Mouse (Mus musculus) embryonic facial prominence, embryonic 11.5 days (tissue): ENCODE data around the gene Rbm8a. TPM values are rescaled to one million over a fixed set of nuclear protein-coding genes. Genes with fewer than 3 reads are reported as not detected.

Experiments
- ATAC-seq: fragments of 200-750 bp; cut with Nextera tagmentation; replicated peaks from 2 replicates; pipeline ENCODE4 v1.8.0; 2017; ENCODE audit warnings: low read depth; ENCODE audit not compliant: insufficient number of reproducible peaks, low FRiP score, low TSS enrichment
- DNase-seq: peaks from one replicate; pipeline ENCODE4 v3.0.0-alpha.2; 2015; ENCODE audit warnings: low spot score
- H3K27ac ChIP-seq: fragments of 300-500 bp; sonication (generic); replicated peaks from 2 replicates; pipeline ENCODE4 v1.5.1; 2014; ENCODE audit warnings: mild to moderate bottlenecking, low read depth, low read length, control low read depth
- H3K27me3 ChIP-seq: fragments of 300-500 bp; sonication (generic); 2 replicates; pipeline ENCODE4 v1.6.1; 2014; ENCODE audit warnings: mild to moderate bottlenecking, low read length, moderate library complexity, mixed read lengths; ENCODE audit not compliant: control insufficient read depth, insufficient read depth
- H3K36me3 ChIP-seq: fragments of 300-500 bp; sonication (generic); replicated peaks from 2 replicates; pipeline ENCODE4 v1.6.1; 2014; ENCODE audit warnings: low read depth, mild to moderate bottlenecking, low read length, moderate library complexity, mixed read lengths; ENCODE audit not compliant: control insufficient read depth, insufficient read depth
- H3K4me1 ChIP-seq: fragments of 300-500 bp; sonication (generic); 2 replicates; pipeline ENCODE4 v1.6.1; 2014; ENCODE audit warnings: low read length, mixed read lengths; ENCODE audit not compliant: control insufficient read depth, insufficient read depth
- H3K4me2 ChIP-seq: fragments of 300-500 bp; sonication (generic); 2 replicates; pipeline ENCODE4 v1.6.1; 2014; ENCODE audit warnings: low read depth, mild to moderate bottlenecking, control low read depth, low read length, moderate library complexity
- H3K4me3 ChIP-seq: fragments of 300-500 bp; sonication (generic); 2 replicates; pipeline ENCODE4 v1.5.1; 2014; ENCODE audit warnings: low read depth, low read length, control low read depth
- H3K9ac ChIP-seq: fragments of 300-500 bp; sonication (generic); replicated peaks from 2 replicates; pipeline ENCODE4 v1.6.1; 2014; ENCODE audit warnings: mild to moderate bottlenecking, control low read depth, low read length
- H3K9me3 ChIP-seq: fragments of 300-500 bp; sonication (generic); replicated peaks from 2 replicates; pipeline ENCODE4 v1.6.1; 2016; ENCODE audit warnings: mild to moderate bottlenecking, low read length, inconsistent platforms, mixed read lengths; ENCODE audit not compliant: control insufficient read depth
- WGBS: fragments of 180-500 bp; shearing (Covaris S2); extraction: QIAGEN DNeasy Blood & Tissue Kit; methylation state at CpG from one replicate; pipeline ENCODE4 v1.1.7; 2014; 5-methylcytosine and 5-hydroxymethylcytosine counted together
- polyA plus RNA-seq: library from polyadenylated mRNA; unstranded; fragments of >200 nt; fragmentation: Nextera tagmentation; extraction: Ambion mirVana; gene quantifications from 2 replicates; pipeline ENCODE4 v1.2.1, GENCODE M21; 2014

The Rbm8a gene
- polyA plus RNA-seq, 1 experiment from 2014 or later = 196 TPM

DNA sequence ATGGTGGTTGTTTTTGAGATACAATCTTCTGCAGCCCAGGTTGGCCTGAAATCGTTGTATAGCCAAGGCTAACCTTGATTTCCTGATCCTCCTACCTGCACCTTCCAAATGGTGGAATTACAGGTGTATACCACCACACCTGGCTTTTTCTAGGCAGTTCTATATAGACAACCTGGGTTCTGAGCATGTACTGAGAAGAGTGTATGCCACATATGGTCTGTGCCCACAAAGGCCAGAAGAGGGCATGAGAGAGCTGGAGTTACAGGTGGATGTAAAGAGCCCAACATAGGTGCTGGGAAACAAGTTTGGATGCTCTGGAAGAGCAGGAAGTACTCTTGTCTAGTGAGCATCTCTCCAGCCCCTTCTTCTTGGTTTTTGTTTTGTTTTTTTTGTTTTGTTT lies 37.6 kb downstream of the Rbm8a start:
- Histone ChIP-seq H3K9ac (no peak overlapping the region), H3K4me1 (no peaks in the 10 kb centered on the region), H3K27me3 (no peaks in the 10 kb centered on the region), H3K4me3 (no peak overlapping the region), H3K27ac (no peak overlapping the region), H3K4me2 (no peak overlapping the region), H3K36me3 (no peaks in the 10 kb centered on the region), H3K9me3 (no peaks in the 10 kb centered on the region)
- DNase-seq (no peak), ATAC-seq (no peak)
- WGBS = 52% methylated on average over 1 of the region's 1 CpGs

DNA sequence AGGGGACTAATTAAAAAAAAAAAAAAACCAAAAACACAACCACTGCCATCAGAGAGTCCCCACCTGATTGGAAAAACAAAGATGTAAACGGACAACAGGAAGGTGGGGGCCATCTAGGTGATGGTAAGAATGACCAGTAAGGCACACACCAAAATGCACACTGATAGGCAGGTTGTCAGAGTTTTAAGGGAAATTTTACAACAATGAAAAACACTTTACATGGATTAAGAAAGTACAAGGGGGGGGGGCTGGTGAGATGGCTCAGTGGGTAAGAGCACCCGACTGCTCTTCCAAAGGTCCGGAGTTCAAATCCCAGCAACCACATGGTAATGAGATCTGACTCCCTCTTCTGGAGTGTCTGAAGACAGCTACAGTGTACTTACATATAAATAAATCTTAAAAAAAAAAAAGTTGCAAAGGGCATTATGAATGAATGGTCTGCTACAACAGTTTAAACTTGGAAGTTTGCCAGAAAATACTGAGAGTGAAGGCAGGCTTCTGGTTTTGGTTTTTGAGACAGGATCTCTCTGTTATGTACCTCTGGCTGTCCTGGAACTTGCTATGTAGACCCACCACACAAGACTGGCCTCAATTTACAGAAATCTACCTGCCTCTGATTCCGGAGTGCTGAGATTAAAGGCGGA lies 38.8 kb downstream of the Rbm8a start:
- Histone ChIP-seq H3K36me3 (no peaks in the 10 kb centered on the region), H3K9me3 (no peaks in the 10 kb centered on the region), H3K9ac (no peak overlapping the region), H3K27me3 (no peaks in the 10 kb centered on the region), H3K4me2 (no peak overlapping the region), H3K4me3 (no peak overlapping the region), H3K27ac (no peak overlapping the region), H3K4me1 (no peaks in the 10 kb centered on the region)
- 90% methylated on average over 5 of the region's 5 CpGs for WGBS
- no peak for DNase-seq
- no peak for ATAC-seq

DNA sequence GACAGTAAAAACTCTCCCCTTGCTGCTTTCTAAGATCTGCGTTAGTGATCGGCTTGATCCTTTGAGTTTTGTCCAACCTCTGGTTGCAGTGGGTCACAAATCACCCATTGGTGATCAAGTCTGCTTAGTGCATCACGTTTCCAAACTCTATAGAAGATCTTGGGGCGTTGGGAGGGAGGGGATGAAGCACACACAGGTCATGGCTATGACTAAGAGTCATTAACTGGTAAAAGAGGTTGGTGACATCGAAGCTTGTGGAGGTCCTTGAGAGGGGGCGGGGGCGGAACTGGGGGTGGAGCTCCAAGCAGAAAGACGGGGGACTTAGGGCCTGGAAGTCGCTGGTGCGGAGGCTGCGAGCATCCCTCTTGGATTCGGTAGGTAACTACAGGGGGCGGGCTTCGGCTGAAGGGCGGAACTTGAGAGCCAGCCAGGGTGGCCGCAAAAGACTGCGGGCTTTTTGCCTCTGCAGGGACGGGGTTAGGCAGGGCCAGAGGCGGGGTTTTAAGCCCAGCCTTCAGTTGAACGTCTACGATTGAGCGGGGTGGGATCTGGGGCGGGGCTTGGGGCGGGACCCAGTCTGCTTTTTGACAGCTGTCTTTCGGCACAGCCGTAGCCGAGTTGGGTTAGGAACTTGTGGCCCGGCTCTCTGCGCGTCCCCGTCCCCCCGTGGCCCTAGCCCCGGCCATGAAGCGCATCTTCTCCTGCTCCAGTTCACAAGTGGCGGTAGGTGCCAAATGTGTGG lies 40.2 kb downstream of the Rbm8a start, which contains the start of gene Ankrd35:
Ankrd35 (plus strand) TSS at position 405 of the 742 bp plus-strand sequence.
- Histone ChIP-seq H3K4me1 (no peaks in the 10 kb centered on the region), H3K27me3 (no peaks in the 10 kb centered on the region), H3K9ac (peak within 1 kb of the TSS; percentile 30), H3K36me3 (no peaks in the 10 kb centered on the region), H3K9me3 (no peaks in the 10 kb centered on the region), H3K27ac (no peak within 1 kb of the TSS), H3K4me2 (peak within 1 kb of the TSS; percentile 72), H3K4me3 (peak within 1 kb of the TSS; percentile 29)
- 4% methylated on average over 35 of the region's 35 CpGs for WGBS
- peak; percentile 93 for ATAC-seq
- peak; percentile 92 for DNase-seq

DNA sequence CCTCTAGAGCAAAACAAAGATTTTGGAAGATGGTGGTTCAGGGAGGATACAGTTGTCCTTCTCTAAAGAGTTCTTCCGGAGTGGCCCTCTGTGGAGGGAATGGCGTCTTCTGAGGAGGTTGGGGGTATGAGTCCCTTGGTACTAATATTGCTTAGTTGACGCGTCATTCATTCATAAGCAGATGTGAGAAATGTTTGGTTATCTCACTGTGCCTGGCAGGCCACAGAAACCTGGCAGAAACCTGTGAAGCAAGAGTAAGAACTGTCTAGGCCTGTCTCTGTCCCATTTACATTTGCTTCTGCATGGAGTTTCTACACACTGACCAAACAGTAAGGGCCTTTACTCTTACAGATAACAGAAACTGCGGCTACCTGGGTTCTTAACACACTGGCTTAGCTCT lies 41.8 kb downstream of the Rbm8a start:
- Histone ChIP-seq H3K4me1 (no peaks in the 10 kb centered on the region), H3K27me3 (no peaks in the 10 kb centered on the region), H3K4me2 (no peak overlapping the region), H3K4me3 (no peak overlapping the region), H3K9me3 (no peaks in the 10 kb centered on the region), H3K27ac (no peak overlapping the region), H3K36me3 (no peaks in the 10 kb centered on the region), H3K9ac (no peak overlapping the region)
- DNase-seq = no peak
- WGBS = 93% methylated on average over 5 of the region's 5 CpGs
- ATAC-seq = no peak

DNA sequence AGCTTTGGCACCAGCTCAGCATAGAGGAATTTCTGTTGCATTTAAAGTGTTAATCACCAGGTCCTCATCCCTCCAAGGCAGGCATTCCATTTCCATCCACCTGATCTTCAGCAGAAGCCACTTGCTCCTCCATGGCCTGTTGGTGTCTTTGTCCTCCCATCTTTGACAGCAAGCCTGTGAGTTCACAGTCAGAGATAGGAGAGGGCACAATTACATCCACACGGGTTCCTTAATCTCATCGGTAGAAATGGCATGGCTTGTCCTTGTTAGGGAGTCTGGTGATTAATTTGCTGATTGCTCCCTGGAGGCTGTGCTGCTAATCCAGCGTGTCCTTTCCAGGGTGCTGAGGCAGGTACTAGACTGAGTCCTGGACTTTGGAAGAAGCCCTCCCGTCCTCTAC lies 43.8 kb downstream of the Rbm8a start:
- Histone ChIP-seq H3K27me3 (no peaks in the 10 kb centered on the region), H3K9ac (no peak overlapping the region), H3K36me3 (no peaks in the 10 kb centered on the region), H3K4me3 (no peak overlapping the region), H3K4me2 (no peak overlapping the region), H3K27ac (no peak overlapping the region), H3K9me3 (no peaks in the 10 kb centered on the region), H3K4me1 (no peaks in the 10 kb centered on the region)
- WGBS = 63% methylated on average over 4 of the region's 4 CpGs
- ATAC-seq = no peak
- DNase-seq = no peak

DNA sequence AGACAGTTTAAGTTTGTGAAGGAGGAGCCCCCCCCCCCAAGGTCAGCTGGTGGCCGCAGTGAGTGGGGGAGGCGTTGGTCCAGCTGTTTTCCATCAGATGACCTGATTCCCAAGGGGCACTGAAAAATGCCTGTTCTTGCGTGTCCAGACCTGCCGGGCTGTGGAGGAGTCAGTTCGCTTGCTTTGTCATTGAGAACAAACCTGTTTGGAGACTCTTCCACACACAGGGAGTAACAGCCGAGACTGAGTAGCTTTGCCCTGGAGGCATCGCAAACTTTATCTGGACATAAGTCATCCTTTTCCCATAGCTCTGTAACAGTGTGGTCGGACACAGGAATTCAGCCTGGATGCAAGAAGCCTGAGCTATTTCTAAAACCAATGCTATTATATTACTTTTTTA lies 44.7 kb downstream of the Rbm8a start:
- Histone ChIP-seq H3K9me3 (no peaks in the 10 kb centered on the region), H3K27me3 (no peaks in the 10 kb centered on the region), H3K4me3 (no peak overlapping the region), H3K4me1 (no peaks in the 10 kb centered on the region), H3K4me2 (no peak overlapping the region), H3K9ac (no peak overlapping the region), H3K27ac (peak overlapping the region; percentile 38; the same call in 1 of the 2 replicates), H3K36me3 (no peaks in the 10 kb centered on the region)
- DNase-seq (peak; percentile 58), ATAC-seq (no peak)
- WGBS = 23% methylated on average over 8 of the region's 8 CpGs

DNA sequence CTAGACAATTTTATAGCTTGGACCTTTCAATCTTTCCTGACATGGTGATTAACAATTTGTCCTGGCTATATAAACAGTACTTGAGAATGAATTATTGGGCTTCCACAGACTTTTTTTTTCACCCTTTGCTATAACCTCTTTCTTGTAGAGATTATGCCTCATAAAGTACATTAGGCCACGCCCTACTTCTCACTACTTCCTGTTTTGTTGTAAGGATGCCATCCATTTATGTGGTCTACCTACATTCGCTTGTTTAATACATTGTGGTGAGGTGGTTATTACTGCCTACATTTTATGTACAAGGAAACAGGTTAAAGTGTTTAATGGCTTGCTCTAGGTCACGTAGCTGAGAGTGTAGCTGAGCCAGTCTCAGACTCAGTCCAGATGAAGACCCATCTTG lies 45.4 kb downstream of the Rbm8a start:
- Histone ChIP-seq H3K4me3 (no peak overlapping the region), H3K4me1 (no peaks in the 10 kb centered on the region), H3K27me3 (no peaks in the 10 kb centered on the region; the same call in 1 of the 2 replicates), H3K9me3 (no peaks in the 10 kb centered on the region), H3K9ac (no peak overlapping the region), H3K4me2 (no peak overlapping the region), H3K27ac (no peak overlapping the region), H3K36me3 (no peaks in the 10 kb centered on the region)
- ATAC-seq (no peak), DNase-seq (no peak)
- WGBS = 88% methylated on average over 3 of the region's 3 CpGs

DNA sequence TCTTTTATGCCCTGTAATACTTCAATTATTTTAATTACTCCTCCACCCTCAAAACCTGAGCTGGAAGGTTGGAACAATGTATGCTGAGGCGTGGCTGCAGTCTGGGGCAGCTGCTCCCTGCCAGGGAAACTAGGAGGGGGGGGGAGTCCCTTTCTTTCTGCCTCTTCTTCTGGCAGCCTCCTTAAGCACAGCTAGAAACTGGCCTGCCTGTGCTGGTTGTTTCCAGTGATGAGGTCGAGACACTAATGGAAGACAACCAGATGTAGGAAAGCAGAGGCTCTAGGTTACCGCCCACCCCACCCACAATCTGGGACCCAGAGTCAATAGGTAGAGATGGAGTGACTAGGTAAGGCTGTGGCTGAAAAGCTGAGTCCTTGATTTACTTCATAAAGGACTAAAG lies 46.0 kb downstream of the Rbm8a start:
- H3K4me2 ChIP-seq = no peak overlapping the region
- no peak overlapping the region for H3K4me3 ChIP-seq
- no peak for ATAC-seq
- DNase-seq = no peak
- H3K9ac ChIP-seq = no peak overlapping the region
- H3K27me3 ChIP-seq = no peaks in the 10 kb centered on the region; the same call in 1 of the 2 replicates
- WGBS = 40% methylated on average over 3 of the region's 3 CpGs
- H3K36me3 ChIP-seq = no peaks in the 10 kb centered on the region
- no peaks in the 10 kb centered on the region for H3K9me3 ChIP-seq
- H3K4me1 ChIP-seq = no peaks in the 10 kb centered on the region
- H3K27ac ChIP-seq = no peak overlapping the region
